Mouse (Mus musculus) G1E (cell line): ENCODE data around the gene Rbm26. TPM values are rescaled to one million over a fixed set of nuclear protein-coding genes. Genes with fewer than 3 reads are reported as not detected.

ENCODE experiments used
- ATAC-seq: 2 replicates; pipeline ENCODE4 v1.8.0; 2016; ENCODE audit warnings: mild to moderate bottlenecking; ENCODE audit not compliant: insufficient number of reproducible peaks, poor library complexity, low FRiP score, severe bottlenecking; ENCODE audit errors: extremely low read depth
- DNase-seq: peaks from one replicate; pipeline ENCODE4 v3.0.0; 2012; ENCODE audit warnings: low spot score
- H3K27me3 ChIP-seq: 2 replicates; pipeline ENCODE4 v1.6.1; 2012; ENCODE audit warnings: mild to moderate bottlenecking, low read length, inconsistent platforms; ENCODE audit not compliant: insufficient read depth
- H3K36me3 ChIP-seq: replicated peaks from 2 replicates; pipeline ENCODE3; 2012; ENCODE audit warnings: mild to moderate bottlenecking, inconsistent platforms
- H3K4me1 ChIP-seq: 2 replicates; pipeline ENCODE4 v1.6.1; 2012; ENCODE audit warnings: low read depth, low read length, inconsistent platforms, mixed read lengths; ENCODE audit not compliant: insufficient read depth
- H3K4me3 ChIP-seq: 2 replicates; pipeline ENCODE4 v1.5.1; 2012; ENCODE audit warnings: low read depth, mild to moderate bottlenecking, inconsistent platforms, low read length, moderate library complexity, mixed read lengths
- H3K9me3 ChIP-seq: replicated peaks from 2 replicates; pipeline ENCODE4 v1.6.1; 2012; ENCODE audit warnings: inconsistent platforms
- CTCF ChIP-seq: IDR thresholded peaks from 2 replicates; pipeline ENCODE4 v1.5.1; 2012; ENCODE audit warnings: low read depth, low read length, inconsistent platforms, mixed read lengths
- GATA1 ChIP-seq: IDR thresholded peaks from 2 replicates; pipeline ENCODE4 v1.6.1; 2012; ENCODE audit warnings: borderline replicate concordance, low read length, inconsistent platforms, mixed read lengths
- GATA2 ChIP-seq: IDR thresholded peaks from 2 replicates; pipeline ENCODE4 v1.6.1; 2012; ENCODE audit warnings: low read depth, low read length, inconsistent platforms, borderline replicate concordance
- POLR2AphosphoS5 ChIP-seq: IDR thresholded peaks from 2 replicates; pipeline ENCODE4 v1.6.1; 2012; ENCODE audit warnings: low read depth, low read length, inconsistent platforms; ENCODE audit not compliant: insufficient replicate concordance
- TAL1 ChIP-seq: conservative IDR thresholded peaks from 2 replicates; pipeline ENCODE4 v1.6.1; 2012; ENCODE audit warnings: low read depth, low read length, inconsistent platforms, mixed read lengths
- polyA plus RNA-seq: library from polyadenylated mRNA; stranded (reverse); fragments of >175 nt; gene quantifications from 2 replicates; pipeline ENCODE4 v1.2.3, GENCODE M21; 2012
- total RNA-seq, 2 experiments: library from RNA; stranded (forward) in 1 of 2; stranded (reverse) in 1 of 2; fragments of 200-1000 nt in 1 of 2; fragments of >200 nt in 1 of 2; fragmentation: Nextera tagmentation in 1 of 2; gene quantifications; 2 replicates each; pipeline ENCODE4 v1.2.3; 2014 to 2017

The Rbm26 gene
- total and polyA plus RNA-seq, 3 experiments, result 25.6 to 202 (median 94.8) TPM

GRCm38 (mm10) chr14:105164793-105165192 is 12.3 kb downstream of the Rbm26 start:
- ATAC-seq (peak; percentile 43), DNase-seq (no peak)
- no peak for TF ChIP-seq GATA1
- no peak for TF ChIP-seq TAL1
- TF ChIP-seq CTCF, result no peak
- TF ChIP-seq GATA2, result no peak
- no peak for TF ChIP-seq POLR2AphosphoS5
- Histone ChIP-seq H3K36me3 (peaks cover 36% of the 10 kb centered on the region), H3K27me3 (no peaks in the 10 kb centered on the region), H3K4me1 (peaks cover 29% of the 10 kb centered on the region), H3K4me3 (no peak overlapping the region), H3K9me3 (no peaks in the 10 kb centered on the region)

- no peaks in the 10 kb centered on the region for H3K27me3 ChIP-seq
- ATAC-seq (no peak), DNase-seq (no peak)
- no peaks in the 10 kb centered on the region for H3K9me3 ChIP-seq
- no peak for TF ChIP-seq GATA2
- no peak for TF ChIP-seq CTCF
- TF ChIP-seq POLR2AphosphoS5, result no peak
- TF ChIP-seq TAL1, result no peak
- TF ChIP-seq GATA1, result no peak
- peaks cover 58% of the 10 kb centered on the region for H3K36me3 ChIP-seq
- H3K4me1 ChIP-seq, result peaks cover 18% of the 10 kb centered on the region
- no peak overlapping the region for H3K4me3 ChIP-seq
Observed at GRCm38 (mm10) chr14:105161334-105161733, 15.8 kb downstream of the Rbm26 start.

GRCm38 (mm10) chr14:105158526-105158925 is 18.6 kb downstream of the Rbm26 start:
- no peak for TF ChIP-seq GATA1
- no peak for TF ChIP-seq CTCF
- no peak for TF ChIP-seq TAL1
- TF ChIP-seq POLR2AphosphoS5, result no peak
- no peak for TF ChIP-seq GATA2
- Histone ChIP-seq H3K4me3 (no peak overlapping the region), H3K27me3 (no peaks in the 10 kb centered on the region), H3K36me3 (peaks cover 64% of the 10 kb centered on the region), H3K9me3 (no peaks in the 10 kb centered on the region), H3K4me1 (peaks cover 3% of the 10 kb centered on the region; the same call in 1 of the 2 replicates)
- DNase-seq, result no peak
- no peak for ATAC-seq

GRCm38 (mm10) chr14:105134076-105134475 is 43.1 kb downstream of the Rbm26 start:
- Histone ChIP-seq H3K9me3 (no peaks in the 10 kb centered on the region), H3K4me3 (no peak overlapping the region), H3K27me3 (no peaks in the 10 kb centered on the region), H3K4me1 (no peaks in the 10 kb centered on the region), H3K36me3 (peaks cover 56% of the 10 kb centered on the region)
- DNase-seq (no peak), ATAC-seq (no peak)
- no peak for TF ChIP-seq GATA2
- no peak for TF ChIP-seq TAL1
- no peak for TF ChIP-seq CTCF
- no peak for TF ChIP-seq POLR2AphosphoS5
- TF ChIP-seq GATA1, result no peak

- peaks cover 76% of the 10 kb centered on the region for H3K36me3 ChIP-seq
- no peaks in the 10 kb centered on the region for H3K27me3 ChIP-seq
- DNase-seq, result no peak
- H3K4me3 ChIP-seq, result no peak overlapping the region
- no peaks in the 10 kb centered on the region for H3K9me3 ChIP-seq
- no peak for TF ChIP-seq GATA1
- no peak for TF ChIP-seq GATA2
- no peak for TF ChIP-seq TAL1
- TF ChIP-seq CTCF, result no peak
- no peak for TF ChIP-seq POLR2AphosphoS5
- H3K4me1 ChIP-seq, result peaks cover 6% of the 10 kb centered on the region
- ATAC-seq, result no peak
Observed at GRCm38 (mm10) chr14:105127715-105128385, 49.3 kb downstream of the Rbm26 start.

- Histone ChIP-seq H3K36me3 (peaks cover 83% of the 10 kb centered on the region), H3K4me3 (no peak overlapping the region), H3K27me3 (no peaks in the 10 kb centered on the region), H3K9me3 (no peaks in the 10 kb centered on the region), H3K4me1 (peaks cover 6% of the 10 kb centered on the region)
- DNase-seq (no peak), ATAC-seq (no peak)
- TF ChIP-seq TAL1 (no peak), GATA2 (no peak), GATA1 (no peak), CTCF (no peak), POLR2AphosphoS5 (no peak)
Observed at GRCm38 (mm10) chr14:105124513-105124912, 52.6 kb downstream of the Rbm26 start.
